Mouse (Mus musculus): ENCODE results near the gene Gm20388. TPM values are rescaled to one million over a fixed set of nuclear protein-coding genes. Genes with fewer than 3 reads are reported as not detected.

Gene Gm20388
- polyA plus RNA-seq, 1 experiment from 2014 or later: not detected

GRCm38 (mm10) chr8:123319522-123320164 lies 3409.0 kb downstream of the Gm20388 start:
- 26% methylated on average over 7 of the region's 7 CpGs for WGBS
- Histone ChIP-seq H3K4me1 (replicated peaks; ENCODE audit: control insufficient read depth, insufficient read depth, low read length) (peaks cover 12% of the 10 kb centered on the region; the same call in 1 of the 2 replicates), H3K4me2 (ENCODE audit: low read depth, low read length) (no peak overlapping the region), H3K27me3 (ENCODE audit: control insufficient read depth, insufficient read depth, low read depth, low read length) (no peaks in the 10 kb centered on the region), H3K36me3 (ENCODE audit: control insufficient read depth, insufficient read depth, low read length) (no peaks in the 10 kb centered on the region), H3K9me3 (ENCODE audit: control insufficient read depth, low read length) (no peaks in the 10 kb centered on the region), H3K9ac (ENCODE audit: low read length) (no peak overlapping the region), H3K27ac (ENCODE audit: low read length) (no peak overlapping the region), H3K4me3 (ENCODE audit: low read length) (no peak overlapping the region)
- ATAC-seq (ENCODE audit: low read depth): no peak

GRCm38 (mm10) chr8:123328552-123328951 lies 3417.9 kb downstream of the Gm20388 start:
- no peak overlapping the region for H3K9ac ChIP-seq (ENCODE audit: low read length)
- H3K9me3 ChIP-seq (ENCODE audit: control insufficient read depth, low read length): no peaks in the 10 kb centered on the region
- ATAC-seq (ENCODE audit: low read depth): no peak
- no peak overlapping the region for H3K27ac ChIP-seq (ENCODE audit: low read length)
- H3K27me3 ChIP-seq (ENCODE audit: control insufficient read depth, insufficient read depth, low read depth, low read length): peaks cover 2% of the 10 kb centered on the region; the same call in 1 of the 2 replicates
- no peak overlapping the region for H3K4me3 ChIP-seq (ENCODE audit: low read length)
- WGBS: 93% methylated on average over 2 of the region's 2 CpGs
- H3K4me2 ChIP-seq (ENCODE audit: low read depth, low read length): no peak overlapping the region
- 0 out of 2 replicates have a peak, but pooled peaks cover 3% of the 10 kb centered on the region for H3K4me1 ChIP-seq (replicated peaks; ENCODE audit: control insufficient read depth, insufficient read depth, low read length)
- H3K36me3 ChIP-seq (ENCODE audit: control insufficient read depth, insufficient read depth, low read length): no peaks in the 10 kb centered on the region

- H3K4me2 ChIP-seq (ENCODE audit: low read depth, low read length): no peak overlapping the region
- no peaks in the 10 kb centered on the region for H3K36me3 ChIP-seq (ENCODE audit: control insufficient read depth, insufficient read depth, low read length)
- 0 out of 2 replicates have a peak, but pooled peaks cover 3% of the 10 kb centered on the region for H3K4me1 ChIP-seq (replicated peaks; ENCODE audit: control insufficient read depth, insufficient read depth, low read length)
- H3K4me3 ChIP-seq (ENCODE audit: low read length): no peak overlapping the region
- peaks cover 8% of the 10 kb centered on the region; the same call in 1 of the 2 replicates for H3K27me3 ChIP-seq (ENCODE audit: control insufficient read depth, insufficient read depth, low read depth, low read length)
- H3K9ac ChIP-seq (ENCODE audit: low read length): no peak overlapping the region
- H3K27ac ChIP-seq (ENCODE audit: low read length): no peak overlapping the region
- WGBS: 63% methylated on average over 4 of the region's 4 CpGs
- no peaks in the 10 kb centered on the region for H3K9me3 ChIP-seq (ENCODE audit: control insufficient read depth, low read length)
- ATAC-seq (ENCODE audit: low read depth): no peak
Measured at GRCm38 (mm10) chr8:123329350-123329749, 3418.7 kb downstream of the Gm20388 start.

- 64% methylated on average over 5 of the region's 5 CpGs for WGBS
- ATAC-seq (ENCODE audit: low read depth): no peak
- peaks cover 12% of the 10 kb centered on the region; the same call in 1 of the 2 replicates for H3K27me3 ChIP-seq (ENCODE audit: control insufficient read depth, insufficient read depth, low read depth, low read length)
- H3K27ac ChIP-seq (ENCODE audit: low read length): no peak overlapping the region
- no peaks in the 10 kb centered on the region for H3K36me3 ChIP-seq (ENCODE audit: control insufficient read depth, insufficient read depth, low read length)
- H3K4me3 ChIP-seq (ENCODE audit: low read length): no peak overlapping the region
- no peaks in the 10 kb centered on the region for H3K9me3 ChIP-seq (ENCODE audit: control insufficient read depth, low read length)
- H3K9ac ChIP-seq (ENCODE audit: low read length): no peak overlapping the region
- H3K4me1 ChIP-seq (replicated peaks; ENCODE audit: control insufficient read depth, insufficient read depth, low read length): 0 out of 2 replicates have a peak, but pooled peaks cover 3% of the 10 kb centered on the region
- H3K4me2 ChIP-seq (ENCODE audit: low read depth, low read length): no peak overlapping the region
Measured at GRCm38 (mm10) chr8:123329961-123330360, 3419.3 kb downstream of the Gm20388 start.

GRCm38 (mm10) chr8:123330701-123331100 lies 3420.1 kb downstream of the Gm20388 start:
- WGBS: 53% methylated on average over 6 of the region's 6 CpGs
- no peaks in the 10 kb centered on the region for H3K36me3 ChIP-seq (ENCODE audit: control insufficient read depth, insufficient read depth, low read length)
- no peak overlapping the region for H3K4me3 ChIP-seq (ENCODE audit: low read length)
- H3K4me1 ChIP-seq (replicated peaks; ENCODE audit: control insufficient read depth, insufficient read depth, low read length): 0 out of 2 replicates have a peak, but pooled peaks cover 3% of the 10 kb centered on the region
- H3K27me3 ChIP-seq (ENCODE audit: control insufficient read depth, insufficient read depth, low read depth, low read length): peaks cover 12% of the 10 kb centered on the region
- H3K4me2 ChIP-seq (ENCODE audit: low read depth, low read length): no peak overlapping the region
- H3K27ac ChIP-seq (ENCODE audit: low read length): no peak overlapping the region
- no peaks in the 10 kb centered on the region for H3K9me3 ChIP-seq (ENCODE audit: control insufficient read depth, low read length)
- ATAC-seq (ENCODE audit: low read depth): no peak
- H3K9ac ChIP-seq (ENCODE audit: low read length): no peak overlapping the region

GRCm38 (mm10) chr8:123331301-123331700 lies 3420.7 kb downstream of the Gm20388 start:
- Histone ChIP-seq H3K9ac (ENCODE audit: low read length) (no peak overlapping the region), H3K4me3 (ENCODE audit: low read length) (no peak overlapping the region), H3K9me3 (ENCODE audit: control insufficient read depth, low read length) (no peaks in the 10 kb centered on the region), H3K4me2 (ENCODE audit: low read depth, low read length) (no peak overlapping the region), H3K27ac (ENCODE audit: low read length) (no peak overlapping the region), H3K4me1 (replicated peaks; ENCODE audit: control insufficient read depth, insufficient read depth, low read length) (0 out of 2 replicates have a peak, but pooled peaks cover 3% of the 10 kb centered on the region), H3K36me3 (ENCODE audit: control insufficient read depth, insufficient read depth, low read length) (no peaks in the 10 kb centered on the region), H3K27me3 (ENCODE audit: control insufficient read depth, insufficient read depth, low read depth, low read length) (peaks cover 12% of the 10 kb centered on the region)
- ATAC-seq (ENCODE audit: low read depth): no peak
- WGBS: 68% methylated on average over 2 of the region's 2 CpGs

- ATAC-seq (ENCODE audit: low read depth): no peak
- Histone ChIP-seq H3K36me3 (ENCODE audit: control insufficient read depth, insufficient read depth, low read length) (no peaks in the 10 kb centered on the region), H3K9me3 (ENCODE audit: control insufficient read depth, low read length) (no peaks in the 10 kb centered on the region), H3K27me3 (ENCODE audit: control insufficient read depth, insufficient read depth, low read depth, low read length) (peaks cover 12% of the 10 kb centered on the region), H3K9ac (ENCODE audit: low read length) (no peak overlapping the region), H3K4me2 (ENCODE audit: low read depth, low read length) (peak overlapping the region; percentile 98), H3K4me1 (replicated peaks; ENCODE audit: control insufficient read depth, insufficient read depth, low read length) (0 out of 2 replicates have a peak, but pooled peaks cover 3% of the 10 kb centered on the region), H3K4me3 (ENCODE audit: low read length) (peak overlapping the region; percentile 65; the same call in 1 of the 2 replicates), H3K27ac (ENCODE audit: low read length) (no peak overlapping the region)
- 18% methylated on average over 8 of the region's 8 CpGs for WGBS
Measured at GRCm38 (mm10) chr8:123331810-123332209, 3421.2 kb downstream of the Gm20388 start.

GRCm38 (mm10) chr8:123332262-123333090 lies 3421.8 kb downstream of the Gm20388 start, which contains the start of gene Spire2:
Gene Spire2, plus strand, starts transcription at chr8:123332713.
- Histone ChIP-seq H3K36me3 (ENCODE audit: control insufficient read depth, insufficient read depth, low read length) (no peaks in the 10 kb centered on the region), H3K4me1 (replicated peaks; ENCODE audit: control insufficient read depth, insufficient read depth, low read length) (0 out of 2 replicates have a peak, but pooled peaks cover 3% of the 10 kb centered on the region), H3K27ac (ENCODE audit: low read length) (no peak within 1 kb of the TSS), H3K9ac (ENCODE audit: low read length) (peak within 1 kb of the TSS; percentile 39; the same call in 1 of the 2 replicates), H3K4me2 (ENCODE audit: low read depth, low read length) (peak within 1 kb of the TSS; percentile 98), H3K27me3 (ENCODE audit: control insufficient read depth, insufficient read depth, low read depth, low read length) (peaks cover 12% of the 10 kb centered on the region), H3K4me3 (ENCODE audit: low read length) (peak within 1 kb of the TSS; percentile 65), H3K9me3 (ENCODE audit: control insufficient read depth, low read length) (no peaks in the 10 kb centered on the region)
- peak; percentile 91 for ATAC-seq (ENCODE audit: low read depth)
- under 1% methylated on average over 67 of the region's 85 CpGs for WGBS

GRCm38 (mm10) chr8:123333091-123333587 lies 3422.5 kb downstream of the Gm20388 start:
- Histone ChIP-seq H3K27ac (ENCODE audit: low read length) (no peak overlapping the region), H3K4me2 (ENCODE audit: low read depth, low read length) (peak overlapping the region; percentile 98), H3K27me3 (ENCODE audit: control insufficient read depth, insufficient read depth, low read depth, low read length) (peaks cover 12% of the 10 kb centered on the region), H3K4me1 (replicated peaks; ENCODE audit: control insufficient read depth, insufficient read depth, low read length) (0 out of 2 replicates have a peak, but pooled peaks cover 3% of the 10 kb centered on the region), H3K36me3 (ENCODE audit: control insufficient read depth, insufficient read depth, low read length) (no peaks in the 10 kb centered on the region), H3K4me3 (ENCODE audit: low read length) (peak overlapping the region; percentile 65), H3K9me3 (ENCODE audit: control insufficient read depth, low read length) (no peaks in the 10 kb centered on the region), H3K9ac (ENCODE audit: low read length) (peak overlapping the region; percentile 39; the same call in 1 of the 2 replicates)
- ATAC-seq (ENCODE audit: low read depth): 0 out of 2 replicates have a peak, but pooled peaks have one; percentile 3
- 3% methylated on average over 20 of the region's 21 CpGs for WGBS
